Mouse (Mus musculus) embryonic facial prominence, embryonic 10.5 days (tissue): ENCODE measurements around the gene D130052B06Rik. TPM values are rescaled to one million over a fixed set of nuclear protein-coding genes. Genes with fewer than 3 reads are reported as not detected.

Experiments used
- DNase-seq: peaks from one replicate; pipeline ENCODE4 v3.0.0-alpha.2; 2017; ENCODE audit warnings: low spot score
- H3K27ac ChIP-seq: fragments of 300-500 bp; sonication (generic); replicated peaks from 2 replicates; pipeline ENCODE4 v1.5.1; 2016; ENCODE audit warnings: mild to moderate bottlenecking
- H3K27me3 ChIP-seq: fragments of 300-500 bp; sonication (generic); replicated peaks from 2 replicates; pipeline ENCODE4 v1.6.1; 2016; ENCODE audit warnings: low read depth, mild to moderate bottlenecking; ENCODE audit not compliant: poor library complexity, severe bottlenecking
- H3K36me3 ChIP-seq: fragments of 300-500 bp; sonication (generic); replicated peaks from 2 replicates; pipeline ENCODE4 v1.6.1; 2016; ENCODE audit warnings: mild to moderate bottlenecking, moderate library complexity
- H3K4me1 ChIP-seq: fragments of 300-500 bp; sonication (generic); 2 replicates; pipeline ENCODE4 v1.6.1; 2016
- H3K4me3 ChIP-seq: fragments of 300-500 bp; sonication (generic); 2 replicates; pipeline ENCODE4 v1.5.1; 2016; ENCODE audit warnings: mild to moderate bottlenecking, moderate library complexity
- H3K9me3 ChIP-seq: fragments of 300-500 bp; sonication (generic); 2 replicates; pipeline ENCODE4 v1.6.1; 2016; ENCODE audit warnings: mild to moderate bottlenecking
- WGBS: fragments of 180-500 bp; shearing (Covaris S2); methylation state at CpG from one replicate; pipeline ENCODE4 v1.1.7; 2016; 5-methylcytosine and 5-hydroxymethylcytosine counted together
- polyA plus RNA-seq: library from polyadenylated mRNA; unstranded; fragments of >200 nt; fragmentation: Nextera tagmentation; extraction: Ambion mirVana; gene quantifications from 2 replicates; pipeline ENCODE4 v1.2.1, GENCODE M21; 2016

D130052B06Rik gene
- 0.16 TPM in 1 of 2 replicates, not detected in the other for polyA plus RNA-seq

DNA sequence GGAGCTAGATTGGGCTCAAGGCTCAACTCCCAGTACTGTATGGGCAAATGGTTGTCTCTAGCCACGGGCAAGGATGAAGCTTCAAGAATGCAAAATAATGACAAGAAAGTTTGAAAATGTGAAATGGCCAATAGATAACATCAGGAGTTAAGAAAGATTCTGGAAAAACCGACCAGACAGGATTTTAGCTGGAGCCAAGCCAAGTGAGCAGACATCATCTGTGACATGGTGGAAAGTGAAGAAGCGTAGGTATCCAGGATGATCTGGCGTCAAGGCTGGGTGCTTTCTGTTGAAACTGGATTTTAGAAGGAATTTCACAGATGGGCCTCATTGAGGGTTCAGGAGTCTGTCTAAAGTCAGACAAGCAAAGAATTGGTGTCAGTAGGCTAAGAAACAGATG is at the start of gene D130052B06Rik:
Gene D130052B06Rik, plus strand, starts transcription at position 317 of the 400 bp plus-strand sequence.
- no peak for DNase-seq
- 77% methylated on average over 4 of the region's 4 CpGs for WGBS
- no peaks in the 10 kb centered on the region for H3K27me3 ChIP-seq
- no peaks in the 10 kb centered on the region for H3K36me3 ChIP-seq
- no peak within 1 kb of the TSS for H3K4me3 ChIP-seq
- H3K27ac ChIP-seq, result no peak within 1 kb of the TSS
- H3K4me1 ChIP-seq, result no peaks in the 10 kb centered on the region
- H3K9me3 ChIP-seq, result no peaks in the 10 kb centered on the region

DNA sequence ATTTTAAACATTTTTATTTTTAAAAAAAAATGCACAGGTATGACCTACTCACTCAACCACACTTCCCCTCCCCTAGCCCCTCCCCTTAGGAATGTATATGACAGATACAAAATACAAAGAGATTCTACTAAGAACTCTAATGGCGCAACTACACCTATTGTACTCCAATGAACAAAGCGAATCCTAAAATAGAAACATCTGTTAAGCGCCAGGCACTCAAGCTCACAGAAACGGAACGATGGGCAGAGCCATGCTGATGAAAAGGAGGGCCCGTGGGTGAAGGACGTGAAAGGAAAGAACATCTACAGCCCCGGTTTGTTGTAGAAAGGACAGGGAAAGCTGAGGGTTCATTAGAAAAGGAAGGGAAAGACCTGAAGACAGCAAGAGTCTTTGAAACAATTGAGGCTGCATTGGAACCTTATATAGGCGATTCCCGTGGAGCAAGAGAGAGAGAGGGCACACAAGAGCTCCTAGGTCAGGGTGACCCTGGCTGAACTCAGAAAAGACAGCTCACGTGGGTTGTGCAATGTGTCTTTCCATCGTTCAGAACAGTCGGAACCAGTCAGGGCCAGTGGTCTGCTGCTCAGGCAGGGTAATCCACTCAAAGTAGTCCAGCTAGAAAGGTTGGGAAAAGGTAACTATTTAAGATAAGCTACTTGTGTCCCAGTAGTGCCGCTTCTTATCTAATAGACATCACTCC is 48.1 kb upstream of the D130052B06Rik start:
- no peaks in the 10 kb centered on the region for H3K9me3 ChIP-seq
- H3K27me3 ChIP-seq, result no peaks in the 10 kb centered on the region
- 84% methylated on average over 14 of the region's 14 CpGs for WGBS
- no peaks in the 10 kb centered on the region for H3K36me3 ChIP-seq
- no peak overlapping the region for H3K27ac ChIP-seq
- no peak overlapping the region for H3K4me3 ChIP-seq
- no peak for DNase-seq
- H3K4me1 ChIP-seq, result no peaks in the 10 kb centered on the region

DNA sequence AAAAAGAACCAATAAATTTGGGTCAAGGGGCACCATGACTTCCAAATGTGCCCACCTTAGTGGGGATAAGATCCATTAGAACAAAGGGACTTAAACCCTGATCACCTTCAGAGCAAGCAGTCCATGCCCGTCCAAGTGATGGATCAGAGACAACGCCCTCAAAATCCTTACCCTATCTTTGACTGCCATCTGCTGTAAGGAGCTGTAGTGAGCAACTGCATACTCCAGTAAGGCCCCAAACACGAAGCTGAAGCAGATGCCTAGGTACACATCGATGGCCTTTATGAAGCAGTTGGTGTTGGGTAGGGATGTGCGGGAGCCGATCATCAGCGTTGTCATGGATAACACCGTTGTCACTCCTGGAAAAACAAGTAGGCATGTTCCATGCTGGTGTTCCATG is 45.0 kb upstream of the D130052B06Rik start:
- Histone ChIP-seq H3K4me1 (peaks cover 4% of the 10 kb centered on the region; the same call in 1 of the 2 replicates), H3K36me3 (no peaks in the 10 kb centered on the region), H3K4me3 (no peak overlapping the region), H3K27ac (no peak overlapping the region), H3K27me3 (no peaks in the 10 kb centered on the region), H3K9me3 (no peaks in the 10 kb centered on the region)
- DNase-seq, result no peak
- 82% methylated on average over 8 of the region's 8 CpGs for WGBS

DNA sequence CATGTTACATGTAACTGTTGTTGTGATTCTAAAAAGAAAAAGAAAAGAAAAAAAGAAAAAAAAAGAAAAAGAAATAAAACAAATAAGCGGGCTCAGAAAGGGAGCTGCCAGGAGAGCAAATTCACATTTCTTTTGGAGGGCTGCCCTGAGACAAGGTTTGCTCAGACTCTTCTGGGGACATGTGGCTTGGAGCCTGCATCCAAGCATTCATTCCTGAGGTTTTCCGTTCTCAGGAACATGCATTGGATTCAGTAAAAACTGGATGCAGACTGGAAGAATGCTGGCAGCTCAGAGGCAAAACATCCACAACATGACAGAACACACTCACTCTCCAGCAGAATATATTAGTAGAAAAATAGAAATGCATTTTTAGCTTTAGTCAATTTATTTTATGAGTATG is 35.2 kb upstream of the D130052B06Rik start:
- no peaks in the 10 kb centered on the region for H3K36me3 ChIP-seq
- no peak overlapping the region for H3K4me3 ChIP-seq
- no peak for DNase-seq
- 82% methylated on average over 2 of the region's 2 CpGs for WGBS
- H3K9me3 ChIP-seq, result no peaks in the 10 kb centered on the region; the same call in 1 of the 2 replicates
- no peak overlapping the region for H3K27ac ChIP-seq
- no peaks in the 10 kb centered on the region for H3K27me3 ChIP-seq
- H3K4me1 ChIP-seq, result no peaks in the 10 kb centered on the region

DNA sequence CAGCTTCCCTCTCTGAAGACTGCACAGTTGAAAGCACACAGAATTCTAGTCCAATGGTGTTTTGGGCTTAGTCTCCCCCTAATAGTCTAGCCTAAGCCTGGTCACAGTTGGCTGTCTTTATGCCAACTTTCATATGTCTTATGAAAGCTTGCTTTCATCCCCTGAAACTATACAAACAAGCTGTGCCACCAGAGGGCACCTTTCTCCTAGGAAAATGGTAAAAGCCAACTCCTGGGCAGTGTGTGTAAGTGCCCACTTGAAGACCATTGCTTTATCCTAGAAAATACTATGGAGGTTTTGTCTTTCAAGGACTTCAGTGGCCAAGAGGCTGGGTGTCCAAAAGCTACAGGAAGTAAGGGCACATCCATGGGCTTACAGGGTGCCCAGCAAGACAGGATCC is 28.7 kb upstream of the D130052B06Rik start:
- H3K27ac ChIP-seq, result no peak overlapping the region
- DNase-seq, result no peak
- H3K36me3 ChIP-seq, result no peaks in the 10 kb centered on the region
- no peak overlapping the region for H3K4me3 ChIP-seq
- no peaks in the 10 kb centered on the region for H3K27me3 ChIP-seq
- H3K9me3 ChIP-seq, result no peaks in the 10 kb centered on the region
- H3K4me1 ChIP-seq, result no peaks in the 10 kb centered on the region

DNA sequence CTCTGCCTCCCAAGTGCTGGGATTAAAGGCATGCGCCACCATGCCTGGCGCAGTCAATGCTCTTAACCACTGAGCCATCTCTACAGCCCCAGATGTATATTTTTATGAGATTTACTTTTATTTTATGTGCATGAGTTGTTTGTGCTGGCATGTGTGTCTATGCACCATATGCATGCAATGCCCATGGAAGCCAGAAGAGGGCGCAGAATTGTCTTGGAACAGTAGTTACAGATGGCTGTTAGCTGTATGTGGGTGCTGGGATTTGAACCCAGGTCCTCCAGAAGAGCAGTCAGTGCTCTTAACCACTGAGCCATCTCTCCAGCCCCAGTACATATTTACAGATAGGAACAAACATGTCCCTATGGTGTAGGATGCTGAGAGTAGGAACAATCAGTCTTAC is 24.2 kb upstream of the D130052B06Rik start:
- Histone ChIP-seq H3K4me1 (no peaks in the 10 kb centered on the region), H3K36me3 (no peaks in the 10 kb centered on the region), H3K4me3 (no peak overlapping the region), H3K27me3 (0 out of 2 replicates have a peak, but pooled peaks cover 2% of the 10 kb centered on the region), H3K9me3 (no peaks in the 10 kb centered on the region), H3K27ac (no peak overlapping the region)
- DNase-seq, result no peak
- WGBS, result 82% methylated on average over 3 of the region's 3 CpGs

DNA sequence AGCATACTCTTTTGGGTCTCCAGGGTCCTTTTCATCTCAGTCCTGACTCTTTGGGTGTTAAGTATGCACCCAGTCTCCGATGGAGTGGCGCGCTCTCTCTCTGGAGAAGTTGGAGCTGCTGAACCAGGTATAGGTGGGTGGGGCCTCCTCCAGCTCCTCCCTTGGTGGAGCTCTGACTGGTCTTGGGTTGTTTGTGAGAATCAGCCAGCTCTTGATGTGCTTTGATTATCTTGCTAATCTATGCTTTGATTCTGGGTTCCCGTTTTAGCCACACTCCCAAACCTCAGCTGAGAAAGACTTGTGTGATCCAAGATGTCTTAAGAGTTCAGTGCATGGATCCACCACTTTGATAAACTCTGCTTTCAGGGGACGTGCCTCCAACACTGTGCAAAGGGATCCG is 20.2 kb upstream of the D130052B06Rik start, which contains the start of gene Gabrp:
Gene Gabrp, minus strand, starts transcription at position 101 of the 400 bp plus-strand sequence.
- H3K27me3 ChIP-seq, result 0 out of 2 replicates have a peak, but pooled peaks cover 2% of the 10 kb centered on the region
- H3K4me3 ChIP-seq, result no peak within 1 kb of the TSS
- H3K27ac ChIP-seq, result no peak within 1 kb of the TSS
- WGBS, result 55% methylated on average over 6 of the region's 6 CpGs
- no peak for DNase-seq
- no peaks in the 10 kb centered on the region for H3K4me1 ChIP-seq
- H3K36me3 ChIP-seq, result no peaks in the 10 kb centered on the region
- no peaks in the 10 kb centered on the region for H3K9me3 ChIP-seq

DNA sequence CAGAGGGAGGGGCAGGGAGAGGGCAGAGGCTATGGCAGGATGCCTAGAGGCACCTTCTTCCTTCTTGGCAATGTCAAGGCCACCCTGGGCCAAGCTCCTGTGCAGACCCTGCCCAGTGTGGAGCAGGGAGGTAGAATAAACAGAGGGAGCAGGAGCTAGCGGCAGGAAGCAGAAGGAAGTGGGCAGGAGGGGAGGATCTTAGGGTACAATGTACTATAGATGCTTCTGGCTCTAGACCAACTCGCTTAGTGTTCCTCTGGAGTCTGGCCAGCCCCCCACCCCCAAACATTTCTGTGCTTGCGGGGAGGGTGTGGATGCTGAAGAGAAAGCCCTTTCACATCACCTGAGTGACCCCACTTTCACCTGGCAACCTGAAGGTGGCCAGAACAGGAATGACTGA is 19.5 kb upstream of the D130052B06Rik start:
- Histone ChIP-seq H3K27ac (no peak overlapping the region), H3K9me3 (no peaks in the 10 kb centered on the region), H3K4me1 (no peaks in the 10 kb centered on the region), H3K4me3 (no peak overlapping the region), H3K27me3 (0 out of 2 replicates have a peak, but pooled peaks cover 2% of the 10 kb centered on the region), H3K36me3 (no peaks in the 10 kb centered on the region)
- 61% methylated on average over 3 of the region's 3 CpGs for WGBS
- DNase-seq, result no peak

DNA sequence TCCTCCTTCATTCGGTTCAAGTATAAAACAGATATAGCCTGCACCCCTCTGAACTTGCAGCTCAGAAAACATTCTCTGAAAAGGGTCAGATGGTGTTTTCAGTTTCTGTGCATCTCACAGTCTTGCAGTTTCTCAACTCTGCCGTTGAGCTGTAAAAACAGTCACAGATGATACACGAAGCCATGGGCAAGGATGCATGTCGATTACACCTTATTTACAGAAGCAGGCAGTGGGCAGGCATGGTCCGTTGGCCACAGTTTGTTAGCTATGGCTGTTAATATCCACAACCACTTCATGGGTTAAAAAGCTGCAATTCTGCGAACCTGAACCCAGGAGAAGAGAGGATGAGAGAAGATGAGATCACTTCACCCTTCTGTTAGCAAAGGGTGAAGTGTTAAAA is 12.5 kb upstream of the D130052B06Rik start:
- H3K27me3 ChIP-seq, result no peaks in the 10 kb centered on the region
- no peaks in the 10 kb centered on the region for H3K4me1 ChIP-seq
- H3K9me3 ChIP-seq, result no peaks in the 10 kb centered on the region
- DNase-seq, result no peak
- H3K27ac ChIP-seq, result no peak overlapping the region
- H3K36me3 ChIP-seq, result no peaks in the 10 kb centered on the region
- 81% methylated on average over 6 of the region's 6 CpGs for WGBS
- no peak overlapping the region for H3K4me3 ChIP-seq

DNA sequence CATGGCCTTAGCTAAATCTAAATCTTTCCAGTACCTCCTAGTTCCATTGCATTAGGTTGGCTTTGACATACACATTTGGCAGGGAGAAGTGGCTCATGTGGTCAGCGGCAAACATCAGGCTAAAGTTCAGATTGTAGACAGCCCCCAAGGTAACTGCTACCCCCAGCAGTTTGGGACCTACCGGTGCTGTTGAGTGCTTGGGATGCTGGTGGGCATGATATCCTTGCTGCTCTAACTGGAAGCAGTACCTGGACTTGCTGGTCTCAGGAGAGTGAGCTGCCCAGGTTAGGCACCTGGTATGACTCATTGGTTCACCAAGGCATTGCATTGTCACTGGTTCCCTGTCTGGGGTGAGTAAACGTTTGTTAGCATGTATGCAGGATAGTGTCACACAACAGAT is 8.3 kb upstream of the D130052B06Rik start:
- Histone ChIP-seq H3K4me1 (no peaks in the 10 kb centered on the region), H3K27me3 (no peaks in the 10 kb centered on the region), H3K36me3 (no peaks in the 10 kb centered on the region), H3K9me3 (no peaks in the 10 kb centered on the region), H3K4me3 (no peak overlapping the region), H3K27ac (no peak overlapping the region)
- DNase-seq, result no peak
- 84% methylated on average over 3 of the region's 3 CpGs for WGBS

DNA sequence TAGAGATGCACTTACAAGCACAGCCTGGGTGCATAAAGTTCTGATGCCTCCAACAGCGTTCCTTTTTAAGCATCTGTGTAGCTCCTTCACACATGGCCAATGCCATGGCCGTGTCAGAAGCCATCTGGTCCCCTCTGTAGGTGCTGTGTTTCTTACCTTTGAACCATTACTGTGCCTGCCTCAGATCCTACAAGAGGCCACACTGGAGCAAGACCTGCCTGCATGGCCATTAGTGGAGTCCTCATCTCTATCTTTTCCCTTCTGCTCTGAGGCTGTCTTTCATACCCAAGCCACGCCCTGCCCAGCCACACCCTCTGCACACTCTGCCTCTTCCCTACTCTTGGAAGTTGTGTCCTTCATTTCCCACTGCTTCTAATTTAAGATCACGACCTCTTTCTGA is 6.3 kb upstream of the D130052B06Rik start:
- DNase-seq, result no peak
- no peak overlapping the region for H3K4me3 ChIP-seq
- H3K4me1 ChIP-seq, result no peaks in the 10 kb centered on the region
- no peak overlapping the region for H3K27ac ChIP-seq
- WGBS, result 87% methylated on average over 4 of the region's 4 CpGs
- H3K36me3 ChIP-seq, result no peaks in the 10 kb centered on the region
- no peaks in the 10 kb centered on the region for H3K27me3 ChIP-seq
- H3K9me3 ChIP-seq, result no peaks in the 10 kb centered on the region

DNA sequence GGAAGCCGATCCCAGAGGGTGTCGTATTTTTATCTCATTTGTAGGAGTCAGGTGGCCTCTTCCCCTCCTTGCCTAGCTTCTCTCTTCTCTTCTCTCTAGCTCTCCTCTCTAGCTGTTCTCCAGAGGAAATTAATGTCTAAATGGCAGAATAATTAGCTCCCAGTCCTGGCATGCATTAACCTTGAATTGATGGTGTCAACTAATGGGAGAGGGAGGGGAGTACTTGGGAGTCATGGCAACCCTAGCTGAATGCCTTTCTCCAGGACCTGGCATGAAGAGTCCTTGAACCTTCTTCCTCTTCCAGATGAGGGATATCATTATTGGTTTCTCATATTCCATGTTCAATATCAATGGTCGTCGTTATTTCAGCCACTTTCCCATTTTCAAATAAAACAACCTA is 2.4 kb upstream of the D130052B06Rik start:
- Histone ChIP-seq H3K4me1 (no peaks in the 10 kb centered on the region), H3K36me3 (no peaks in the 10 kb centered on the region), H3K27ac (no peak overlapping the region), H3K27me3 (no peaks in the 10 kb centered on the region), H3K4me3 (no peak overlapping the region), H3K9me3 (no peaks in the 10 kb centered on the region)
- DNase-seq, result no peak
- 80% methylated on average over 4 of the region's 4 CpGs for WGBS

DNA sequence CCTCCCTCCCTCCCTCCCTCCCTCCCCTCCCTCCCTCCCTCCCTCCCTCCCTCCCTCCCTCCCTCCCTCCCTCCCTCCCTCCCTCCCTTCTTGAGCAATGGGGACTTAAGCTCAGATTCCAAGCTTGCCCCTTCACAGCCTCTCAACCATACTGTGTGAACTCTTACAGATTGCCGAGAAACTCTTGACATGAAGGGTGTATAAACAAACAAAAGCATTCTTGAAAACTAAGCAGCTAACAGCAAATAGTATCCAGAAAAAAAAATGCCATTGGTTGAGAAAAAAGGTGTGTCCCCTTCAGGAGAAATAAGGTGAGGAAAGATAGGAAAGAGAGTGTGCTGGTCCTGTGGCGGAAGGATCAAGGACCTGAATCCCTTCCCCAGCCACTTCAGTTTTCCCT is 4.1 kb downstream of the D130052B06Rik start:
- Histone ChIP-seq H3K27me3 (no peaks in the 10 kb centered on the region), H3K36me3 (no peaks in the 10 kb centered on the region), H3K4me3 (no peak overlapping the region), H3K4me1 (peaks cover 11% of the 10 kb centered on the region), H3K27ac (no peak overlapping the region), H3K9me3 (no peaks in the 10 kb centered on the region)
- DNase-seq, result no peak
- 62% methylated on average over 2 of the region's 2 CpGs for WGBS
